Mouse (Mus musculus) heart, adult 2 months (tissue): Measurements from ENCODE around the gene Pgd.

Experiments
- CTCF ChIP-seq: fragments of 200-600 bp; IDR thresholded peaks from 2 replicates; pipeline ENCODE4 v1.8.1; 2022; ENCODE audit warnings: antibody characterized with exemption, mild to moderate bottlenecking, moderate library complexity
- EP300 ChIP-seq: fragments of 200-500 bp; IDR thresholded peaks from 2 replicates; pipeline ENCODE4 v1.6.1; 2011; ENCODE audit warnings: low read depth, low read length, control low read depth; ENCODE audit not compliant: insufficient read depth
- POLR2A ChIP-seq: fragments of 200-500 bp; IDR thresholded peaks from 2 replicates; pipeline ENCODE4 v1.6.1; 2011; ENCODE audit warnings: mild to moderate bottlenecking, low read depth, low read length, control low read depth; ENCODE audit not compliant: insufficient read depth

- no peak for TF ChIP-seq CTCF
- no peak for TF ChIP-seq POLR2A
- no peak for TF ChIP-seq EP300
Observed at GRCm38 (mm10) chr4:149101456-149101855, 65.1 kb downstream of the Pgd start.
